Mouse (Mus musculus): ENCODE results near the gene Isg15. TPM values are rescaled to one million over a fixed set of nuclear protein-coding genes. Genes with fewer than 3 reads are reported as not detected.

Gene Isg15
- total RNA-seq, 1 experiment = 0.67 TPM

DNA sequence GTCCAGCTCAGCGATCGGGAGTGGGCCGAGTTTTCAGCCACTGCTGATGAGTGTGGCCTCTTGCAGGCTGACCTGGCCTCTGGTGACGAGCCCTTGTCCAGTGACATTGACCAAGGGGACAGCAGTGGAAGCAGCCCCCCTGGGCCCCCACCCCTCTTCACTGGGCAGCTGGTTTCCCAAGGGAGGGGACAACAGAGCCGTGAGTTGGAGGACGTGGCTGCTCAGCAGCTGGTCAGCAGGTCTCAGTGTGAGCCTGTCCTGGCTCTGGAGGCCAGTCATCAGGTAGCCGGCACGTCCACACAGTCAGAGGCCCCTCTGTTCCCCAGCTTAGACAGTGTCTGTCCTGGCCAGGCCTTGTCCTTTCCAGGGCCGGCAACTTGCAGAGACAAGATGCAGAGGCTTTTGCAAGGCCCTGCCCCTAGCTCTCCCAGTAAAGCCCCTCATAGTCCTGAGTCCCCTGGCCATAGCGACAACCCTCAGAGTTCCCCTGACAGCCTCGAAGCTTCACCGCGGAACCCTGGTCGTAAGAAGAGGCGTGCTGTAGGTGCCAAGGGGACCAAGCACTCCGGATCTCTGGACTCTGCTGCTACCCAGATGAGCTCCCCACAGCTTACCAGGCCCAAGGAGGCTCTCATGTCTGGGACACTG lies 16.5 kb upstream of the Isg15 start:
- H3K4me3 ChIP-seq (ENCODE audit: insufficient read depth in 1 of 2, low read depth in 1 of 2, low read length in 2 of 2, poor library complexity in 1 of 2, severe bottlenecking in 1 of 2) = no peak overlapping the region
- in situ Hi-C loops (cut with MboI; ENCODE audit: low sequenced_read_pairs in 2 of 2, unreplicated experiment in 2 of 2) = no loop called here
- no peak for TF ChIP-seq CHD2 (IDR thresholded peaks at IDR 0.05; ENCODE audit: low read depth, low read length)
- TF ChIP-seq ZNF384 (IDR thresholded peaks at IDR 0.05; ENCODE audit: low read depth, low read length) = no peak
- TF ChIP-seq HCFC1 (IDR thresholded peaks at IDR 0.05; ENCODE audit: borderline replicate concordance, insufficient read depth, low read length) = no peak
- TF ChIP-seq ZC3H11A (IDR thresholded peaks at IDR 0.05; ENCODE audit: borderline replicate concordance, low read depth, low read length) = no peak
- TF ChIP-seq MAFK (IDR thresholded peaks at IDR 0.05; ENCODE audit: insufficient read depth, low read depth, low read length) = no peak
- no peak for DNase-seq (ENCODE audit: low read depth, low spot score)
- no peaks in the 10 kb centered on the region for H3K9me3 ChIP-seq (ENCODE audit: control insufficient read depth, insufficient read depth, low read depth, low read length)
- H3K36me3 ChIP-seq (ENCODE audit: control insufficient read depth, insufficient read depth, low read length, poor library complexity, severe bottlenecking) = no peaks in the 10 kb centered on the region
- no peak overlapping the region for H3K27ac ChIP-seq (ENCODE audit: insufficient read depth, low read depth, low read length, poor library complexity, severe bottlenecking)
- no peak overlapping the region for H3K9ac ChIP-seq (ENCODE audit: insufficient read depth, low read depth, low read length, poor library complexity, severe bottlenecking)
- 0 out of 4 replicates have a peak, but pooled peaks cover 0 to 2% of the 10 kb centered on the region in 2 experiments for H3K4me1 ChIP-seq (ENCODE audit: control insufficient read depth in 2 of 2, insufficient read depth in 2 of 2, low read length in 2 of 2, poor library complexity in 1 of 2)

DNA sequence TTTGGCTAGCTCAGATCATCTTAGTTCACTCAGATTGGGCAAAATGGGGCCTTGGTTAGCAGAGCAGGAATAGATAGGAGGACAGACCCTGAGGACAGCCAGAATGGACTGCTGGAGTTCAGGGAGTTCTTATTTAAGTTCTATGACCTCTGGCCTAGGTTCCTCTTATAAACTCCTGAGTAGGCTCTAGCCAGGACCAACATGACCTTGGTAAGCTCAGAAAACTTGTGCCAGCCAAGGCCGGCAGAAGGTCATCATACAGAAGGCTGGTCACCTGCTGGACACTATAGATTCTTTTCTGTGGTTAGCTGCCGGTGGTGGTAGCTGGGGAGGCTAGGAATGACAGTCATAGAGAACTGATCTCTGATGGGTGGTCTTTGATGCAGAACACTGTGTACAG lies 15.6 kb upstream of the Isg15 start:
- in situ Hi-C loops (cut with MboI; ENCODE audit: low sequenced_read_pairs in 2 of 2, unreplicated experiment in 2 of 2) = no loop called here
- Histone ChIP-seq H3K9me3 (ENCODE audit: control insufficient read depth, insufficient read depth, low read depth, low read length) (no peaks in the 10 kb centered on the region), H3K4me3 (ENCODE audit: insufficient read depth in 1 of 2, low read depth in 1 of 2, low read length in 2 of 2, poor library complexity in 1 of 2, severe bottlenecking in 1 of 2) (no peak overlapping the region), H3K4me1 (ENCODE audit: control insufficient read depth in 2 of 2, insufficient read depth in 2 of 2, low read length in 2 of 2, poor library complexity in 1 of 2) (0 out of 4 replicates have a peak, but pooled peaks cover 0 to 2% of the 10 kb centered on the region in 2 experiments), H3K27ac (ENCODE audit: insufficient read depth, low read depth, low read length, poor library complexity, severe bottlenecking) (no peak overlapping the region), H3K9ac (ENCODE audit: insufficient read depth, low read depth, low read length, poor library complexity, severe bottlenecking) (no peak overlapping the region), H3K36me3 (ENCODE audit: control insufficient read depth, insufficient read depth, low read length, poor library complexity, severe bottlenecking) (no peaks in the 10 kb centered on the region)
- TF ChIP-seq HCFC1 (IDR thresholded peaks at IDR 0.05; ENCODE audit: borderline replicate concordance, insufficient read depth, low read length) (no peak), ZC3H11A (IDR thresholded peaks at IDR 0.05; ENCODE audit: borderline replicate concordance, low read depth, low read length) (no peak), MAFK (IDR thresholded peaks at IDR 0.05; ENCODE audit: insufficient read depth, low read depth, low read length) (no peak), CHD2 (IDR thresholded peaks at IDR 0.05; ENCODE audit: low read depth, low read length) (no peak), ZNF384 (IDR thresholded peaks at IDR 0.05; ENCODE audit: low read depth, low read length) (no peak)
- no peak for DNase-seq (ENCODE audit: low read depth, low spot score)

DNA sequence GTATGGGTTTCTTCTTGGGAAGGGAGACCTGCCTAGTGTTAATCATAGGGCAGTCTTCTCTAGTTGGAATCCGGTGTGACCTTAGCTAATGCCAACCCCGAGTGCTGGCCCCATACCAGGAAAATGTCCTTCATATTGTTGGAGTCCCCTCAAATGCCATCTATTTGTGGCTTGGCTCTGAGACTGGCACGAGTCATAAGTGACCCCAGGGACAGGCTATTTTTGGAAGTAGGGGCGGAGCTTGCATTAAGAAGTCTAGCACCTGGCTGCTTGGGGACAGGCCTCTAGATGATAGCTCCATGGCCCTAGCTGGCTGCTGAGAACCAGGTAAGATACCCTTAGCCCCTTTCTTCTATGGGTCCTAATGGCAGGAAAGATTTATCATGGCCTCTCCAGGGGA lies 15.0 kb upstream of the Isg15 start, which contains the start of gene Perm1:
Gene Perm1, plus strand, starts transcription at position 220 of the 400 bp plus-strand sequence.
- TF ChIP-seq HCFC1 (IDR thresholded peaks at IDR 0.05; ENCODE audit: borderline replicate concordance, insufficient read depth, low read length) (no peak), ZC3H11A (IDR thresholded peaks at IDR 0.05; ENCODE audit: borderline replicate concordance, low read depth, low read length) (no peak), CHD2 (IDR thresholded peaks at IDR 0.05; ENCODE audit: low read depth, low read length) (no peak), MAFK (IDR thresholded peaks at IDR 0.05; ENCODE audit: insufficient read depth, low read depth, low read length) (no peak), ZNF384 (IDR thresholded peaks at IDR 0.05; ENCODE audit: low read depth, low read length) (no peak)
- H3K9me3 ChIP-seq (ENCODE audit: control insufficient read depth, insufficient read depth, low read depth, low read length) = no peaks in the 10 kb centered on the region
- H3K36me3 ChIP-seq (ENCODE audit: control insufficient read depth, insufficient read depth, low read length, poor library complexity, severe bottlenecking) = no peaks in the 10 kb centered on the region
- H3K4me3 ChIP-seq (ENCODE audit: insufficient read depth in 1 of 2, low read depth in 1 of 2, low read length in 2 of 2, poor library complexity in 1 of 2, severe bottlenecking in 1 of 2) = no peak within 1 kb of the TSS
- H3K4me1 ChIP-seq (ENCODE audit: control insufficient read depth in 2 of 2, insufficient read depth in 2 of 2, low read length in 2 of 2, poor library complexity in 1 of 2) = 0 out of 4 replicates have a peak, but pooled peaks cover 0 to 2% of the 10 kb centered on the region in 2 experiments
- H3K27ac ChIP-seq (ENCODE audit: insufficient read depth, low read depth, low read length, poor library complexity, severe bottlenecking) = no peak within 1 kb of the TSS
- no peak for DNase-seq (ENCODE audit: low read depth, low spot score)
- H3K9ac ChIP-seq (ENCODE audit: insufficient read depth, low read depth, low read length, poor library complexity, severe bottlenecking) = no peak within 1 kb of the TSS
- in situ Hi-C loops (cut with MboI; ENCODE audit: low sequenced_read_pairs in 2 of 2, unreplicated experiment in 2 of 2) = no loop called here

- H3K9me3 ChIP-seq (ENCODE audit: control insufficient read depth, insufficient read depth, low read depth, low read length) = no peaks in the 10 kb centered on the region
- in situ Hi-C loops (cut with MboI; ENCODE audit: low sequenced_read_pairs in 2 of 2, unreplicated experiment in 2 of 2) = no loop called here
- H3K4me3 ChIP-seq (ENCODE audit: insufficient read depth in 1 of 2, low read depth in 1 of 2, low read length in 2 of 2, poor library complexity in 1 of 2, severe bottlenecking in 1 of 2) = no peak overlapping the region
- no peak for DNase-seq (ENCODE audit: low read depth, low spot score)
- no peak overlapping the region for H3K9ac ChIP-seq (ENCODE audit: insufficient read depth, low read depth, low read length, poor library complexity, severe bottlenecking)
- H3K4me1 ChIP-seq (ENCODE audit: control insufficient read depth in 2 of 2, insufficient read depth in 2 of 2, low read length in 2 of 2, poor library complexity in 1 of 2) = 0 out of 4 replicates have a peak, but pooled peaks cover 0 to 2% of the 10 kb centered on the region in 2 experiments
- TF ChIP-seq MAFK (IDR thresholded peaks at IDR 0.05; ENCODE audit: insufficient read depth, low read depth, low read length) (no peak), ZNF384 (IDR thresholded peaks at IDR 0.05; ENCODE audit: low read depth, low read length) (no peak), CHD2 (IDR thresholded peaks at IDR 0.05; ENCODE audit: low read depth, low read length) (no peak), HCFC1 (IDR thresholded peaks at IDR 0.05; ENCODE audit: borderline replicate concordance, insufficient read depth, low read length) (no peak), ZC3H11A (IDR thresholded peaks at IDR 0.05; ENCODE audit: borderline replicate concordance, low read depth, low read length) (no peak)
- H3K36me3 ChIP-seq (ENCODE audit: control insufficient read depth, insufficient read depth, low read length, poor library complexity, severe bottlenecking) = no peaks in the 10 kb centered on the region
- no peak overlapping the region for H3K27ac ChIP-seq (ENCODE audit: insufficient read depth, low read depth, low read length, poor library complexity, severe bottlenecking)
Observed at GRCm38 (mm10) chr4:156213134-156213533, 12.5 kb upstream of the Isg15 start.

All from ES-E14 (cell line).